21 mouse cellular contexts compared by ENCODE assay signal in the genomic region with DNA sequence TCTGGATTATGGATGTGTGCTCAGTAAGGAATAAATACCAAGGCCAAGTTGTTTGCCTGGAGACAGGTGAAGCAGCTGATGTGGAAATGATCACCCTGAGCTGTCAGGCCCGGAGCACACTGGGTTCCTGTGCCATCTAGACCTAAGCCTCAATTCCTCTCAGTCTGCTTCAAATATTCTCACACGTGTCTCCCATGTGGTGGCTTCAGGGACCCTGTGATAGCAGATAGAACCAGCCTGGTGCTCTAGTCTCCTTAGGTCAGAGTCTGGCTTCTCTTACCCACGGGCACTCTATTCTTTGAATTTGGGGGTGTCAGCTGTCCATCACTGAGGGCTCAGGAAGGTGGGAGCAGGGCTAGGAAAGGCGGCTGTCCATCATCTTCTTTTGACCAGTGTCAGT. TPM values are rescaled to one million over a fixed set of nuclear protein-coding genes. Genes with fewer than 3 reads are reported as not detected.
A peak's percentile ranks its signal among the peaks of the same experiment; 100 is the strongest.
DNase-seq lines count a peak whose midpoint lies in the region; ATAC-seq and TF ChIP-seq lines count a peak whose summit lies in the region.
"Had no signal": no experiment of that assay in that cellular context is flagged by ENCODE, and none has a peak within 500 bp of the region (broad histone marks: within the 10 kb centered on the region; RNA-seq: fewer than 3 reads in every experiment).

No protein-coding gene starts in this region.

- H3K27ac ChIP-seq in gastrocnemius, adult 2 months = peak overlapping the region; percentile 41
- H3K27ac ChIP-seq in stomach, embryonic 15.5 days = no peak overlapping the region
- H3K27ac ChIP-seq in stomach, postnatal 0 days (replicated peaks) = no peak overlapping the region
- H3K27ac ChIP-seq in liver, embryonic 12.5 days = peak overlapping the region; percentile 94
- H3K27ac ChIP-seq: forebrain, embryonic 15.5 days; heart, embryonic 13.5 days; hindbrain, postnatal 0 days; limb, embryonic 13.5 days; midbrain, embryonic 12.5 days had no signal

- DNase-seq in gastrocnemius, adult 2 months = no peak
- no peak for DNase-seq in gastrocnemius, postnatal 14 days
- DNase-seq in stomach, postnatal 0 days (ENCODE audit: low spot score) = no peak
- DNase-seq in frontal cortex, postnatal 36 days (ENCODE audit: low spot score in 2 of 2) = no peak
- no peak for DNase-seq in thymus, postnatal 4 days
- DNase-seq: adrenal gland, adult 2 months; cerebellum, adult 8-10 months; heart, postnatal 14 days; kidney, adult 18-20 months; kidney, postnatal 4 days; lung, embryonic 14.5 days; right cerebral cortex, postnatal 14 days; thymus, adult 18-20 months; thymus, postnatal 36 days had no signal

- H3K27me3 ChIP-seq in stomach, embryonic 15.5 days (replicated peaks) = no peaks in the 10 kb centered on the region
- no peaks in the 10 kb centered on the region for H3K27me3 ChIP-seq in stomach, postnatal 0 days (ENCODE audit: control insufficient read depth, insufficient read depth, low read length)
- no peaks in the 10 kb centered on the region for H3K27me3 ChIP-seq in liver, embryonic 12.5 days (replicated peaks)
- H3K27me3 ChIP-seq: forebrain, embryonic 15.5 days; heart, embryonic 13.5 days; limb, embryonic 13.5 days; midbrain, embryonic 12.5 days had no signal

- H3K36me3 ChIP-seq in stomach, embryonic 15.5 days = peaks cover 14% of the 10 kb centered on the region; the same call in 1 of the 2 replicates
- H3K36me3 ChIP-seq in stomach, postnatal 0 days (ENCODE audit: control insufficient read depth, insufficient read depth, low read length) = peaks cover 17% of the 10 kb centered on the region; the same call in 1 of the 2 replicates
- H3K36me3 ChIP-seq in liver, embryonic 12.5 days = peaks cover 53% of the 10 kb centered on the region

- TF ChIP-seq CTCF in gastrocnemius, adult 2 months (IDR thresholded peaks at IDR 0.05) = no peak
- no peak for TF ChIP-seq CTCF in stomach, postnatal 0 days (IDR thresholded peaks at IDR 0.05; ENCODE audit: low read depth)

- no peak overlapping the region for H3K4me2 ChIP-seq in stomach, embryonic 15.5 days
- no peak overlapping the region for H3K4me2 ChIP-seq in stomach, postnatal 0 days (replicated peaks; ENCODE audit: low read depth)
- H3K4me2 ChIP-seq in liver, embryonic 12.5 days = peak overlapping the region; percentile 64
- H3K4me2 ChIP-seq: forebrain, embryonic 15.5 days; heart, embryonic 13.5 days; limb, embryonic 13.5 days; lung, embryonic 14.5 days; midbrain, embryonic 12.5 days had no signal

- TF ChIP-seq EP300 in stomach, postnatal 0 days (optimal IDR thresholded peaks at IDR 0.05) = no peak

- H3K4me3 ChIP-seq in gastrocnemius, adult 2 months = no peak overlapping the region
- no peak overlapping the region for H3K4me3 ChIP-seq in stomach, embryonic 15.5 days (replicated peaks)
- no peak overlapping the region for H3K4me3 ChIP-seq in stomach, postnatal 0 days (ENCODE audit: low read depth, low read length)
- H3K4me3 ChIP-seq in liver, embryonic 12.5 days = peak overlapping the region; percentile 45
- H3K4me3 ChIP-seq: forebrain, embryonic 15.5 days; heart, embryonic 13.5 days; limb, embryonic 13.5 days; midbrain, embryonic 12.5 days had no signal

- intact Hi-C loops in gastrocnemius, adult 2 months (cut with DNase I) = no loop called here
- intact Hi-C loops in gastrocnemius, postnatal 14 days (cut with DNase I; ENCODE audit: low total_unique reads) = no loop called here

- no peak overlapping the region for H3K9ac ChIP-seq in stomach, embryonic 15.5 days
- H3K9ac ChIP-seq in stomach, postnatal 0 days (ENCODE audit: low read length) = no peak overlapping the region
- peak overlapping the region; percentile 70 for H3K9ac ChIP-seq in liver, embryonic 12.5 days
- H3K9ac ChIP-seq: forebrain, embryonic 15.5 days; limb, embryonic 13.5 days; lung, embryonic 14.5 days; midbrain, embryonic 12.5 days had no signal

- 83% methylated on average over 4 of the region's 4 CpGs for WGBS in stomach, embryonic 15.5 days
- WGBS in stomach, postnatal 0 days = 91% methylated on average over 4 of the region's 4 CpGs
- WGBS in liver, embryonic 12.5 days (ENCODE audit: insufficient replicate concordance) = 42% methylated on average over 4 of the region's 4 CpGs

- peak; percentile 48; the same call in 1 of the 2 replicates for ATAC-seq in stomach, embryonic 15.5 days (ENCODE audit: insufficient read depth, low FRiP score, low read depth)
- ATAC-seq in stomach, postnatal 0 days (ENCODE audit: low FRiP score, low TSS enrichment) = no peak
- ATAC-seq in liver, embryonic 12.5 days = peak; percentile 28
- ATAC-seq: forebrain, embryonic 15.5 days; hindbrain, postnatal 0 days had no signal

- H3K9me3 ChIP-seq in stomach, embryonic 15.5 days = no peaks in the 10 kb centered on the region
- H3K9me3 ChIP-seq in stomach, postnatal 0 days (ENCODE audit: control insufficient read depth, low read length) = no peaks in the 10 kb centered on the region
- H3K9me3 ChIP-seq in liver, embryonic 12.5 days (replicated peaks) = no peaks in the 10 kb centered on the region
- H3K9me3 ChIP-seq: forebrain, embryonic 15.5 days; heart, embryonic 13.5 days; limb, embryonic 13.5 days; midbrain, embryonic 12.5 days had no signal

- no peaks in the 10 kb centered on the region for H3K4me1 ChIP-seq in stomach, embryonic 15.5 days
- H3K4me1 ChIP-seq in stomach, postnatal 0 days (replicated peaks; ENCODE audit: control insufficient read depth, insufficient read depth) = no peaks in the 10 kb centered on the region
- peaks cover 65% of the 10 kb centered on the region for H3K4me1 ChIP-seq in liver, embryonic 12.5 days
- H3K4me1 ChIP-seq: forebrain, embryonic 15.5 days; limb, embryonic 13.5 days; midbrain, embryonic 12.5 days had no signal

RNA-seq across cellular contexts. Expression of gene Mocs1, which starts 11.5 kb away (rescaled TPM):
- total RNA-seq in gastrocnemius, adult 2 months (2021) = 10 to 100 TPM; 18.5 to 19.4 TPM
- 10 to 100 TPM; 12.3 to 18.7 TPM for total RNA-seq in gastrocnemius, postnatal 14 days (2021)
- 8.2 TPM in 2 replicates for polyA plus RNA-seq in stomach, embryonic 15.5 days (2015; fragmentation: Nextera tagmentation; extraction: Ambion mirVana)
- 5.0 and 7.5 TPM in 2 replicates for polyA plus RNA-seq in stomach, postnatal 0 days (2015; fragmentation: Nextera tagmentation; extraction: Ambion mirVana)
- 6.5 and 9.4 TPM in 2 replicates for polyA plus RNA-seq in liver, embryonic 12.5 days (2016; fragmentation: Nextera tagmentation; extraction: Ambion mirVana)

Comparison
In these comparisons a context has a peak if more than half of its experiments do, and no peak if none do; other contexts are left out.
1. H3K27ac ChIP-seq: peak in gastrocnemius, adult 2 months (single experiment) and liver, embryonic 12.5 days (single experiment); none in stomach, embryonic 15.5 days (single experiment) and stomach, postnatal 0 days (single experiment).